Mouse (Mus musculus) neural tube, embryonic 11.5 days (tissue): ENCODE measurements around the gene Nkx2-4. TPM values are rescaled to one million over a fixed set of nuclear protein-coding genes. Genes with fewer than 3 reads are reported as not detected.

ENCODE experiments used
- polyA plus RNA-seq: library from polyadenylated mRNA; unstranded; fragments of >200 nt; fragmentation: Nextera tagmentation; extraction: Ambion mirVana; gene quantifications from 2 replicates; pipeline ENCODE4 v1.2.1, GENCODE M21; 2014

Nkx2-4 gene
- polyA plus RNA-seq, 1 experiment from 2014 or later, result not detected

Other genes starting within 250 kb of the Nkx2-4 start
- 29.3 and 31.0 TPM in 2 replicates for gene Kiz, start 229.6 kb downstream of the Nkx2-4 start, polyA plus RNA-seq
- gene Xrn2, start 72.4 kb downstream of the Nkx2-4 start, polyA plus RNA-seq, result 108 and 110 TPM in 2 replicates
- gene Nkx2-2, start 108.8 kb upstream of the Nkx2-4 start, polyA plus RNA-seq, result 5.5 and 6.6 TPM in 2 replicates